ENCODE assay signal across 7 mouse cellular contexts in genomic region chr4:104913291-104914129, GRCm38 (mm10). TPM values are rescaled to one million over a fixed set of nuclear protein-coding genes. Genes with fewer than 3 reads are reported as not detected.
A peak's percentile ranks its signal among the peaks of the same experiment; 100 is the strongest.
DNase-seq lines count a peak whose midpoint lies in the region; ATAC-seq lines count a peak whose summit lies in the region.

Gene Fyb2, plus strand, starts transcription at chr4:104913456.

- peak within 1 kb of the TSS; percentile 22 for H3K4me2 ChIP-seq in neural tube, embryonic 11.5 days (ENCODE audit: low read depth)
- H3K4me2 ChIP-seq in limb, embryonic 11.5 days (ENCODE audit: low read depth, severe bottlenecking) = peak within 1 kb of the TSS; percentile 25; the same call in 1 of the 2 replicates
- H3K4me2 ChIP-seq in midbrain, embryonic 16.5 days (ENCODE audit: low read length) = peak within 1 kb of the TSS; percentile 46

- no peak within 1 kb of the TSS for H3K9ac ChIP-seq in neural tube, embryonic 11.5 days (ENCODE audit: low read length)
- no peak within 1 kb of the TSS for H3K9ac ChIP-seq in limb, embryonic 11.5 days (ENCODE audit: low read length)
- H3K9ac ChIP-seq in midbrain, embryonic 16.5 days (ENCODE audit: low read depth, low read length) = peak within 1 kb of the TSS; percentile 40; the same call in 1 of the 2 replicates

- no peak within 1 kb of the TSS for H3K27ac ChIP-seq in neural tube, embryonic 11.5 days (ENCODE audit: low read depth, low read length)
- H3K27ac ChIP-seq in limb, embryonic 11.5 days (replicated peaks; ENCODE audit: low read depth, low read length) = no peak within 1 kb of the TSS
- no peak within 1 kb of the TSS for H3K27ac ChIP-seq in midbrain, embryonic 16.5 days (ENCODE audit: low read length)

- no peaks in the 10 kb centered on the region for H3K36me3 ChIP-seq in neural tube, embryonic 11.5 days (ENCODE audit: control insufficient read depth, insufficient read depth, low read length)
- no peaks in the 10 kb centered on the region for H3K36me3 ChIP-seq in limb, embryonic 11.5 days (ENCODE audit: control insufficient read depth, insufficient read depth, low read length)
- H3K36me3 ChIP-seq in midbrain, embryonic 16.5 days (ENCODE audit: control insufficient read depth, insufficient read depth, low read length) = no peaks in the 10 kb centered on the region

- 0 out of 2 replicates have a peak, but pooled peaks have one; percentile 41 for ATAC-seq in neural tube, embryonic 11.5 days (ENCODE audit: insufficient read depth, low FRiP score, low TSS enrichment)
- ATAC-seq in granulocyte monocyte progenitor cell, adult 5-6 weeks (replicated peaks; ENCODE audit: poor library complexity, severe bottlenecking) = 0 out of 2 replicates have a peak, but pooled peaks have one; percentile 21
- ATAC-seq in limb, embryonic 11.5 days (ENCODE audit: insufficient number of reproducible peaks, low FRiP score, low TSS enrichment, low read depth) = no peak
- no peak for ATAC-seq in midbrain, embryonic 16.5 days

- 27% methylated on average over 23 of the region's 23 CpGs for WGBS in neural tube, embryonic 11.5 days
- WGBS in limb, embryonic 11.5 days = 26% methylated on average over 23 of the region's 23 CpGs
- 19% methylated on average over 22 of the region's 23 CpGs for WGBS in midbrain, embryonic 16.5 days

- H3K4me3 ChIP-seq in neural tube, embryonic 11.5 days (ENCODE audit: low read depth, low read length) = no peak within 1 kb of the TSS
- H3K4me3 ChIP-seq in limb, embryonic 11.5 days (ENCODE audit: low read depth, low read length) = no peak within 1 kb of the TSS
- no peak within 1 kb of the TSS for H3K4me3 ChIP-seq in midbrain, embryonic 16.5 days (ENCODE audit: low read depth, low read length)

- H3K27me3 ChIP-seq in neural tube, embryonic 11.5 days (ENCODE audit: control insufficient read depth, insufficient read depth, low read length) = no peaks in the 10 kb centered on the region
- peaks cover 5% of the 10 kb centered on the region for H3K27me3 ChIP-seq in limb, embryonic 11.5 days (ENCODE audit: control insufficient read depth, insufficient read depth, low read length)
- peaks cover 7% of the 10 kb centered on the region for H3K27me3 ChIP-seq in midbrain, embryonic 16.5 days (ENCODE audit: control insufficient read depth, insufficient read depth, low read depth, low read length)

- no peak for DNase-seq in neural tube, embryonic 11.5 days (ENCODE audit: low spot score)
- no peak for DNase-seq in neural tube, embryonic 10.5 days (ENCODE audit: extremely low spot score, low spot score)
- no peak for DNase-seq in limb, embryonic 11.5 days (ENCODE audit: low spot score)
- no peak for DNase-seq in left cerebral cortex, adult 8-10 months (ENCODE audit: low spot score in 2 of 2)
- DNase-seq in embryo, embryonic 10.5 days (ENCODE audit: low spot score) = no peak

- H3K9me3 ChIP-seq in neural tube, embryonic 11.5 days (ENCODE audit: control insufficient read depth, low read length) = no peaks in the 10 kb centered on the region
- no peaks in the 10 kb centered on the region for H3K9me3 ChIP-seq in limb, embryonic 11.5 days (ENCODE audit: control insufficient read depth, low read length)
- H3K9me3 ChIP-seq in midbrain, embryonic 16.5 days (replicated peaks; ENCODE audit: control insufficient read depth, low read length, poor library complexity, severe bottlenecking) = no peaks in the 10 kb centered on the region

- H3K4me1 ChIP-seq in neural tube, embryonic 11.5 days (ENCODE audit: control insufficient read depth, insufficient read depth, low read length) = no peaks in the 10 kb centered on the region
- 0 out of 2 replicates have a peak, but pooled peaks cover 4% of the 10 kb centered on the region for H3K4me1 ChIP-seq in limb, embryonic 11.5 days (ENCODE audit: control insufficient read depth, insufficient read depth, low read length)
- H3K4me1 ChIP-seq in midbrain, embryonic 16.5 days (ENCODE audit: control insufficient read depth, insufficient read depth, low read length) = no peaks in the 10 kb centered on the region

RNA-seq across cellular contexts. Expression of gene Fyb2, which starts in this region (rescaled TPM):
- 0.09 TPM in 1 of 2 replicates, not detected in the other for polyA plus RNA-seq in neural tube, embryonic 11.5 days (2014; fragmentation: Nextera tagmentation; extraction: Ambion mirVana)
- total RNA-seq in granulocyte monocyte progenitor cell, adult 5-6 weeks (2014; fragmentation: Nextera tagmentation) = 0.21 TPM in 1 of 2 replicates, not detected in the other
- not detected in 2 replicates for total RNA-seq in granulocyte monocyte progenitor cell, adult 5-6 weeks (2017)
- polyA plus RNA-seq in limb, embryonic 11.5 days (2014; fragmentation: Nextera tagmentation; extraction: Ambion mirVana) = 0.08 TPM in 1 of 2 replicates, not detected in the other
- 0.09 and 0.19 TPM in 2 replicates for polyA plus RNA-seq in midbrain, embryonic 16.5 days (2015; fragmentation: Nextera tagmentation; extraction: Ambion mirVana)
- total RNA-seq in left cerebral cortex, adult 8-10 months (2022) = 1 to 10 TPM in 3 of 4 experiments, under 1 TPM in 1; 0.80 to 1.8 (median 1.0) TPM

Comparison
In these comparisons a context has a peak if more than half of its experiments do, and no peak if none do; other contexts are left out.
1. Peak in ATAC-seq and H3K4me2 ChIP-seq in neural tube, embryonic 11.5 days; RNA of the gene not detected or under 1 TPM.
2. Peak in ATAC-seq in granulocyte monocyte progenitor cell, adult 5-6 weeks; RNA of the gene not detected or under 1 TPM.